Mouse (Mus musculus): Measurements from ENCODE around the gene Btbd9. TPM values are rescaled to one million over a fixed set of nuclear protein-coding genes. Genes with fewer than 3 reads are reported as not detected.

Gene Btbd9
- polyA plus RNA-seq, 1 experiment from 2014 or later, result 76.1 TPM

- WGBS, result 55% methylated on average over 6 of the region's 6 CpGs
- no peak for ATAC-seq (ENCODE audit: low FRiP score, low read depth)
- H3K27ac ChIP-seq, result no peak overlapping the region
Measured at GRCm38 (mm10) chr17:30454155-30454861, 122.0 kb downstream of the Btbd9 start.

DNA sequence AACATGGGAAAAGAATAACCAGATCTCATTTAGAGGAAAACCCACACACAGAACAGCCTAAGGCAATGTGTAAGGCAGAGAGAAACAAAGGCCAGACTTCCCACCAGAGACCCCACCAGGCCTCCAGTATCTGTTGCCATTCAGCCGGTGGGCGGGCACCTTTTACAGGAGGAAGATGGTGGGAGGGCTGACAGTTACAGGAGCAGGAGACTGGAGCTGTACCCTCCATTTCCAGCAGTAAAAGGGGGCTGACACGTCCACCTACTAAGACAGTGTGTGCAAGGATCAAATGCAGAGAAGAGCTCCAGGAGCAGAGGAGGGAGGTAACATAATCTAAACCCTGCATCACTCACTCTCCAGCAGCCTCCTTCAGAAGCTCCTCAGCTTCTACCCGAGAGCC lies 123.0 kb downstream of the Btbd9 start:
- H3K27me3 ChIP-seq, result no peaks in the 10 kb centered on the region
- H3K4me2 ChIP-seq (replicated peaks), result no peak overlapping the region
- no peak for ATAC-seq (ENCODE audit: low FRiP score, low read depth)
- no peak overlapping the region for H3K4me3 ChIP-seq
- H3K9me3 ChIP-seq, result no peaks in the 10 kb centered on the region
- WGBS, result 51% methylated on average over 4 of the region's 4 CpGs
- no peak overlapping the region for H3K27ac ChIP-seq
- peaks cover 15% of the 10 kb centered on the region for H3K4me1 ChIP-seq
- H3K36me3 ChIP-seq, result no peaks in the 10 kb centered on the region
- H3K9ac ChIP-seq, result no peak overlapping the region

More at GRCm38 (mm10) chr17:30454155-30454861, 122.0 kb downstream of the Btbd9 start:
- Histone ChIP-seq H3K4me2 (replicated peaks) (no peak overlapping the region), H3K36me3 (no peaks in the 10 kb centered on the region), H3K4me3 (no peak overlapping the region), H3K9ac (no peak overlapping the region), H3K27me3 (no peaks in the 10 kb centered on the region), H3K9me3 (no peaks in the 10 kb centered on the region), H3K4me1 (peaks cover 20% of the 10 kb centered on the region)

DNA sequence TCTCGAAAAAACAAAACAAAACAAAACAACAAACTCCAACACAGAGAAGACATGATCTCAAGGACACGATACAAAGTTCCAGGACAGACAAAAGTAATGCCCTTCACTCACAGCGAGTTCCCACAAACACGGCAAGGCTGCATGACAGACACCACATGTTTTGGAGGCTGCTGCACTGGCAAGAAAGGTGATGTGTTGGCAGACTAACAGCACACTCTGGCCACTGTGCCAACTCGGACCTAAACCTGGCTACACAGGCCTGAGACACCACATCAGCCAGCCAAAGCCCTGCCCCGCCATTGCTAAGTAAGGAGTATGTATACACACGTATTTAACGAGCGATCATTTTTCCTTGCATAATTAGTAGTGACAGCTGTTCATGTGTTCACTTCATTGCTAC lies 123.9 kb downstream of the Btbd9 start:
- Histone ChIP-seq H3K4me1 (peaks cover 8% of the 10 kb centered on the region; the same call in 1 of the 2 replicates), H3K36me3 (no peaks in the 10 kb centered on the region), H3K9me3 (no peaks in the 10 kb centered on the region), H3K27ac (no peak overlapping the region), H3K9ac (no peak overlapping the region), H3K27me3 (no peaks in the 10 kb centered on the region), H3K4me2 (replicated peaks) (no peak overlapping the region), H3K4me3 (no peak overlapping the region)
- no peak for ATAC-seq (ENCODE audit: low FRiP score, low read depth)
- WGBS, result 89% methylated on average over 9 of the region's 9 CpGs

- peaks cover 8% of the 10 kb centered on the region for H3K36me3 ChIP-seq
- no peak overlapping the region for H3K9ac ChIP-seq
- H3K9me3 ChIP-seq, result peaks cover 3% of the 10 kb centered on the region; the same call in 1 of the 2 replicates
- no peak overlapping the region for H3K27ac ChIP-seq
- H3K4me3 ChIP-seq, result no peak overlapping the region
- WGBS, result 88% methylated on average over 5 of the region's 5 CpGs
- H3K27me3 ChIP-seq, result no peaks in the 10 kb centered on the region
- no peak overlapping the region for H3K4me2 ChIP-seq (replicated peaks)
- ATAC-seq (ENCODE audit: low FRiP score, low read depth), result no peak
- H3K4me1 ChIP-seq, result peaks cover 4% of the 10 kb centered on the region; the same call in 1 of the 2 replicates
Measured at GRCm38 (mm10) chr17:30448562-30448961, 127.7 kb downstream of the Btbd9 start.

DNA sequence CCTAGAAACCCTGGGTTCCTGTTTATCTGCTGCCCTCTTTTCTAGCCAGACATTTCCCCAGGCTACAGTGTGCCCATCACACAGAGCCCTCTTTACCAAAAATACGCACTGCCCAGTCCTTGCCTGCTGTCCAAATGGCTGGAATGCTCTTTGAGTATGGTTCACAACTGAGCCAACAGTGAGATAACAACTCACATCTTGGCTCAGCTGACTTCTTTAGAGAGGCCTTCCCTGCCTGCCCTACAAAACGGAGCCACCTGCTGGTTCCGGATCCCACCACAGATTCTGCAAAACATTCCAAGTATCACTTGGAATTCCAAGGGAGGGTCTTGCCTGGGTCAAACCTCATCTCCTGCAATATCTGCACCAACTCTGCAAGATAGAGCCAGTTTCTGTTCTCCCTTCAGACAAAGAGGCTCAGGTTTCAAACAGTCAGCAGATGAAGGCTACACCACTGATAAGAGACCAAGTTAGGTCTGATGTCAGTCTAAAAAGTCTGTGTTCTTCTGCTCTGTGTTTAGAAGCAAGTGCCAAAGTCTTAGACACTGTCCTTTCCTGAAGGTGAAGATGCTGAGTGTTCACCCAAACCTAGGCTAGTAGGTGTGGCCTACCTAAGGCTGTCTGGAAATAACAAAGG lies 130.4 kb downstream of the Btbd9 start:
- 87% methylated on average over 3 of the region's 3 CpGs for WGBS
- H3K4me1 ChIP-seq, result no peaks in the 10 kb centered on the region
- no peak overlapping the region for H3K9ac ChIP-seq
- no peak for ATAC-seq (ENCODE audit: low FRiP score, low read depth)
- no peak overlapping the region for H3K27ac ChIP-seq
- no peaks in the 10 kb centered on the region for H3K27me3 ChIP-seq
- no peak overlapping the region for H3K4me2 ChIP-seq (replicated peaks)
- H3K36me3 ChIP-seq, result peaks cover 8% of the 10 kb centered on the region
- H3K4me3 ChIP-seq, result no peak overlapping the region
- H3K9me3 ChIP-seq, result peaks cover 3% of the 10 kb centered on the region; the same call in 1 of the 2 replicates

GRCm38 (mm10) chr17:30439702-30440101 lies 136.6 kb downstream of the Btbd9 start:
- Histone ChIP-seq H3K9me3 (peaks cover 3% of the 10 kb centered on the region; the same call in 1 of the 2 replicates), H3K36me3 (peaks cover 8% of the 10 kb centered on the region), H3K4me2 (replicated peaks) (no peak overlapping the region), H3K27me3 (no peaks in the 10 kb centered on the region), H3K4me1 (peaks cover 17% of the 10 kb centered on the region), H3K4me3 (no peak overlapping the region), H3K9ac (no peak overlapping the region), H3K27ac (no peak overlapping the region)
- ATAC-seq (ENCODE audit: low FRiP score, low read depth), result no peak
- 74% methylated on average over 3 of the region's 3 CpGs for WGBS

DNA sequence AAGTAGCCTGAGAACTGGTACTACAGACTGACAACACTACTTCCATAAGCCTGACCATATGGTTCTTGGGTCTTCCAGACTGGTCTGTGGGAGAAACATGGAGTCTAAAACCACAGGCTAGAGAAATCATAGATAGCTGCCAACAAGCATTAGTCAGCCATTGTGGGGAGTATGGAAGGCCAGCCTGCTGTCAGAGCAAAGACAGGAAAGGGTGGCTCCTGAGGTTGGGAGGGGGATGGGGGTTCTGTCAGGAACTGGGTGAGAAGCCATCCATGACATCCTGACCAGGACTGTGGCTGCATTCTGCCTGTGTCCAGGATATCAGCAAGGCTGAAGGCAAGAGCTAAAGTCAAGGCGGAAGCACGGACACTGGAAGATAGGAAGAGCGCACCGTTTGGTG lies 137.5 kb downstream of the Btbd9 start:
- Histone ChIP-seq H3K27ac (no peak overlapping the region), H3K4me1 (peaks cover 18% of the 10 kb centered on the region), H3K4me2 (replicated peaks) (no peak overlapping the region), H3K27me3 (no peaks in the 10 kb centered on the region), H3K4me3 (no peak overlapping the region), H3K36me3 (no peaks in the 10 kb centered on the region; the same call in 1 of the 2 replicates), H3K9me3 (no peaks in the 10 kb centered on the region), H3K9ac (no peak overlapping the region)
- 88% methylated on average over 4 of the region's 4 CpGs for WGBS
- ATAC-seq (ENCODE audit: low FRiP score, low read depth), result no peak

- H3K27me3 ChIP-seq, result no peaks in the 10 kb centered on the region
- WGBS, result 73% methylated on average over 5 of the region's 5 CpGs
- H3K4me1 ChIP-seq, result peaks cover 18% of the 10 kb centered on the region
- H3K27ac ChIP-seq, result no peak overlapping the region
- H3K9ac ChIP-seq, result no peak overlapping the region
- no peak overlapping the region for H3K4me2 ChIP-seq (replicated peaks)
- ATAC-seq (ENCODE audit: low FRiP score, low read depth), result no peak
- H3K9me3 ChIP-seq, result no peaks in the 10 kb centered on the region
- no peak overlapping the region for H3K4me3 ChIP-seq
- no peaks in the 10 kb centered on the region; the same call in 1 of the 2 replicates for H3K36me3 ChIP-seq
Measured at GRCm38 (mm10) chr17:30436021-30436461, 140.2 kb downstream of the Btbd9 start.

GRCm38 (mm10) chr17:30435478-30435877 lies 140.8 kb downstream of the Btbd9 start:
- H3K36me3 ChIP-seq, result no peaks in the 10 kb centered on the region; the same call in 1 of the 2 replicates
- H3K4me3 ChIP-seq, result no peak overlapping the region
- 47% methylated on average over 7 of the region's 7 CpGs for WGBS
- ATAC-seq (ENCODE audit: low FRiP score, low read depth), result no peak
- no peak overlapping the region for H3K9ac ChIP-seq
- no peak overlapping the region for H3K4me2 ChIP-seq (replicated peaks)
- no peak overlapping the region for H3K27ac ChIP-seq
- peaks cover 18% of the 10 kb centered on the region for H3K4me1 ChIP-seq
- no peaks in the 10 kb centered on the region for H3K27me3 ChIP-seq
- H3K9me3 ChIP-seq, result no peaks in the 10 kb centered on the region

- ATAC-seq (ENCODE audit: low FRiP score, low read depth), result no peak
- no peaks in the 10 kb centered on the region for H3K27me3 ChIP-seq
- peaks cover 18% of the 10 kb centered on the region for H3K4me1 ChIP-seq
- no peak overlapping the region for H3K4me3 ChIP-seq
- H3K4me2 ChIP-seq (replicated peaks), result no peak overlapping the region
- H3K9me3 ChIP-seq, result no peaks in the 10 kb centered on the region
- H3K36me3 ChIP-seq, result no peaks in the 10 kb centered on the region
- no peak overlapping the region for H3K9ac ChIP-seq
- H3K27ac ChIP-seq, result no peak overlapping the region
- 89% methylated on average over 10 of the region's 10 CpGs for WGBS
Measured at GRCm38 (mm10) chr17:30432094-30432493, 144.2 kb downstream of the Btbd9 start.

DNA sequence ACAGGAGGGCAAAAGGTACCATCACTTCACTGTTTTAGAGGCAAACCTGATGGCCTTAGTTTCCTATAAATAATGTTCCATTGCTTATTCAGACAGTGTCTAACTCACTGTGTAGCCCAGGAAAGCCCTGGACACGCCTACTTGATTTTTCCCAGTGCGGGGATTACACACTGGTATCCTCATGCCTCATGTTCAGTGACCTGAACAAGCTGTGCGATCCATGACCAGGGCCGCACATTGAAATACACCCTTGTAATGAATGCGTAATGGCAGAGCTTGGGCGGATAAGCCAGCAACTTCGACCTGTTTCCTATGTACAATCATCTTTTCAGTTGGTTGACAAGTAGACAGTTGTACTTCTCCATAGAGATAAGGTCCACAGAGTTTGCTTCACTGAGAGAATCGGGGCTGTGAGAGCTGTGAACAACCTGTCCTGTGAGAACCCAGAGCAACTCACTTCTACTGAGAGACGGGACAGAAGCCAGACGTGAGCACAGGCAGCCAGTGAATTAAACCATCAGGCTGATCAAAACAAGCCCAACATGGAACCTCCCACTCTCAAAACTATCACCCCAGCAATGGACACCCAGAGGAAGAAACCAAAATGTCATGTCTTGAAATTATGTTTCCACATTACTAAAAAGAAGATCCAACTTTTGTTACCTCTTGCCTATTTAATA lies 145.2 kb downstream of the Btbd9 start:
- Histone ChIP-seq H3K9ac (no peak overlapping the region), H3K27me3 (no peaks in the 10 kb centered on the region), H3K4me1 (peaks cover 12% of the 10 kb centered on the region), H3K4me3 (no peak overlapping the region), H3K9me3 (no peaks in the 10 kb centered on the region), H3K4me2 (replicated peaks) (no peak overlapping the region), H3K27ac (no peak overlapping the region), H3K36me3 (no peaks in the 10 kb centered on the region)
- no peak for ATAC-seq (ENCODE audit: low FRiP score, low read depth)
- 87% methylated on average over 10 of the region's 10 CpGs for WGBS

- WGBS, result 95% methylated on average over 9 of the region's 9 CpGs
Measured at GRCm38 (mm10) chr17:30428661-30429060, 147.6 kb downstream of the Btbd9 start.

More at GRCm38 (mm10) chr17:30428661-30429060, 147.6 kb downstream of the Btbd9 start:
- no peaks in the 10 kb centered on the region for H3K27me3 ChIP-seq
- H3K27ac ChIP-seq, result no peak overlapping the region
- H3K4me1 ChIP-seq, result no peaks in the 10 kb centered on the region
- no peak overlapping the region for H3K4me2 ChIP-seq (replicated peaks)
- no peaks in the 10 kb centered on the region for H3K9me3 ChIP-seq
- no peak for ATAC-seq (ENCODE audit: low FRiP score, low read depth)
- no peaks in the 10 kb centered on the region for H3K36me3 ChIP-seq
- H3K9ac ChIP-seq, result no peak overlapping the region
- no peak overlapping the region for H3K4me3 ChIP-seq

All from limb, embryonic 13.5 days (tissue).